Mouse (Mus musculus) limb, embryonic 14.5 days (tissue): ENCODE results near the gene Coro7. TPM values are rescaled to one million over a fixed set of nuclear protein-coding genes. Genes with fewer than 3 reads are reported as not detected.

Experiments used
- ATAC-seq: fragments of 200-750 bp; cut with Nextera tagmentation; 2 replicates; pipeline ENCODE4 v1.8.0; 2017; ENCODE audit warnings: low read depth, moderate number of reproducible peaks, moderate TSS enrichment; ENCODE audit not compliant: low FRiP score
- DNase-seq: peaks from one replicate; pipeline ENCODE4 v3.0.0-alpha.2; 2015; ENCODE audit warnings: low spot score
- H3K27ac ChIP-seq: fragments of 300-500 bp; sonication (generic); replicated peaks from 2 replicates; pipeline ENCODE4 v1.5.1; 2014; ENCODE audit warnings: low read depth, mild to moderate bottlenecking, low read length, moderate library complexity, mixed read lengths
- H3K27me3 ChIP-seq: fragments of 300-500 bp; sonication (generic); 2 replicates; pipeline ENCODE4 v1.6.1; 2014; ENCODE audit warnings: low read length, mixed read lengths; ENCODE audit not compliant: control insufficient read depth, insufficient read depth
- H3K36me3 ChIP-seq: fragments of 300-500 bp; sonication (generic); 2 replicates; pipeline ENCODE4 v1.6.1; 2014; ENCODE audit warnings: mild to moderate bottlenecking, low read length, moderate library complexity, mixed read lengths; ENCODE audit not compliant: control insufficient read depth, insufficient read depth
- H3K4me1 ChIP-seq: fragments of 300-500 bp; sonication (generic); 2 replicates; pipeline ENCODE4 v1.6.1; 2014; ENCODE audit warnings: antibody characterized with exemption, low read length, mixed read lengths; ENCODE audit not compliant: control insufficient read depth, insufficient read depth
- H3K4me2 ChIP-seq: fragments of 300-500 bp; sonication (generic); replicated peaks from 2 replicates; pipeline ENCODE4 v1.6.1; 2014; ENCODE audit warnings: low read depth, mild to moderate bottlenecking, low read length, moderate library complexity; ENCODE audit not compliant: severe bottlenecking
- H3K4me3 ChIP-seq: fragments of 300-500 bp; sonication (generic); replicated peaks from 2 replicates; pipeline ENCODE4 v1.5.1; 2014; ENCODE audit warnings: low read length
- H3K9ac ChIP-seq: fragments of 300-500 bp; sonication (generic); 2 replicates; pipeline ENCODE4 v1.6.1; 2014; ENCODE audit warnings: mild to moderate bottlenecking, low read depth, low read length, moderate library complexity; ENCODE audit not compliant: severe bottlenecking
- H3K9me3 ChIP-seq: fragments of 300-500 bp; sonication (generic); 2 replicates; pipeline ENCODE4 v1.6.1; 2016; ENCODE audit warnings: low read length; ENCODE audit not compliant: control insufficient read depth
- POLR2A ChIP-seq: fragments of 200-500 bp; IDR thresholded peaks from 2 replicates; pipeline ENCODE4 v1.8.0; 2012; ENCODE audit warnings: inconsistent platforms, mild to moderate bottlenecking, moderate library complexity, borderline replicate concordance; ENCODE audit not compliant: insufficient read depth, insufficient read length; ENCODE audit errors: extremely low read depth
- WGBS: fragments of 180-500 bp; shearing (Covaris S2); extraction: QIAGEN DNeasy Blood & Tissue Kit; methylation state at CpG from one replicate; pipeline ENCODE4 v1.1.7; 2014; 5-methylcytosine and 5-hydroxymethylcytosine counted together
- polyA plus RNA-seq, 2 experiments: library from polyadenylated mRNA; depleted of rRNA in 1 of 2; stranded (reverse) in 1 of 2; unstranded in 1 of 2; fragments of >200 nt; fragmentation: Nextera tagmentation in 1 of 2; extraction: Ambion mirVana in 1 of 2; gene quantifications; 2 replicates each; pipeline versions ENCODE4 v1.2.1 to v1.2.3; 2012 to 2014

Gene Coro7
- polyA plus RNA-seq, 2 experiments, result 15.0 to 40.8 TPM

DNA sequence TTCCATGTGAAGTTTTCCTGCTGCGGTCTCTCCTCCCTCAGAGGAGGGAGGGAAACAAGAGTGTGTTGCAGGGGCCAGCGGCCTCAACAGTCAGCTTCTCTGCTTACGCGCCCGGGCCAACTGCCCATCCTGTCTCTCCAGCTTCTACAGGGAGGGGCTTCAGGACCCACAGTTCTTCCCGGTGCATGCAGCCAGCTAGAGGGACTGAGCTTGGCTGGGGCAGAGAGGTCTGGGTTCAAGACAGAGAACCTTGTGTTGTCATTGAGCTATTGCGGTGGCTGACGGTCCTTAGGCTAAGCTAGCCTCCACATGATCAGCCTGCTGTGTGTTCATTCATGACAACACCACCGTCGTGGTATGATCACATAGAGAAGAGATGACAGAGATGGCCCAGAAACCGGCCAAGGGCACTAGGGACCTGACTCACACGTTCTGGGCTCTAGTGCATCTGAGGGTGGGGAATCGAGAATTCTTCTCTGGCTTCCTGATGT, 31.9 kb downstream of the Coro7 start:
- Histone ChIP-seq H3K4me2 (no peak overlapping the region), H3K9me3 (no peaks in the 10 kb centered on the region), H3K27ac (peak overlapping the region; percentile 35; the same call in 1 of the 2 replicates), H3K27me3 (no peaks in the 10 kb centered on the region), H3K4me3 (no peak overlapping the region), H3K4me1 (peaks cover 76% of the 10 kb centered on the region), H3K36me3 (peaks cover 77% of the 10 kb centered on the region), H3K9ac (no peak overlapping the region)
- WGBS, result 67% methylated on average over 13 of the region's 13 CpGs
- TF ChIP-seq POLR2A, result no peak
- ATAC-seq (peak; percentile 28; the same call in 1 of the 2 replicates), DNase-seq (peak; percentile 60)

DNA sequence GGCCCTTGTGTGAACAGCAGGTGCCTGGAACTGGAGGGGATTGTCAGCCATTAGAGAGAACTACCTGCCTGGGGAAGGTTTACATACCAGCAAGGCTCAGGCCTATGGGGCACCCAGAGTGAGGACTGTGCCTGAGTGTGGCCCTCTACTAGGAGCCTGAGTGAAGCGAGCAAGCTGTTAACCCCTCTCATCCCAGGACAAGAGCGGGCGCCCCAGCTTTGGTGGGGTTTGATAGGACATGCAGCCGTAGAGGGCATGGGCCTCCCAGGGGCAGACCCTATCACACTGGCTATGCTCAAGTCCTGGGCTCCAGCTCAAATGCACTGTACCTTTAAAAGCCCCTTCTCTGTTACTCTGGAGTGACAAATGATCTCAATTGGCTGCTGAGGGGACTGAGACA, 32.7 kb downstream of the Coro7 start:
- Histone ChIP-seq H3K9ac (no peak overlapping the region), H3K4me3 (no peak overlapping the region), H3K4me1 (peaks cover 76% of the 10 kb centered on the region), H3K9me3 (no peaks in the 10 kb centered on the region), H3K4me2 (peak overlapping the region; percentile 16; the same call in 1 of the 2 replicates), H3K27me3 (no peaks in the 10 kb centered on the region), H3K27ac (peak overlapping the region; percentile 35), H3K36me3 (peaks cover 70% of the 10 kb centered on the region)
- ATAC-seq, result no peak
- 70% methylated on average over 4 of the region's 4 CpGs for WGBS
- no peak for DNase-seq
- no peak for TF ChIP-seq POLR2A

DNA sequence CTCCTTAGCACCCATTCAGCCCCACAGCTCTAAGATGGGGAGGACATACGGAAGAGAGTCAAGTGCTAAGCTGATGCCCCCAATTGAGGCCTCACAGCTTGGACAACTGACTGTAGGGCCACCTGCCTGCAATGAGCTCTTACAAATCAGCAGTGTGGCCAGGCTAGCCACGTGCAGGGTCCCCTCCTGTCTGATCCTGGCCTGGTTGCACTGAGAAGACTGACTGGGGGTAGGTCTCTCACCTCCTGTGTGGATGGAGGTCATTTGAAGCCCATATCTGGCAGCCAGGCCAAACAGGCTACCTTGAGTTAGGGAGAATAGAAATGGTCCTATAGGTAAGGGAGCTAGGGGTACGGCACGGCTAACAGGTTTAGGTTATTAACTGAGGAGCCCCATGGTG, 33.7 kb downstream of the Coro7 start:
- Histone ChIP-seq H3K27ac (0 out of 2 replicates have a peak overlapping the region, but pooled peaks have one; percentile 28), H3K36me3 (peaks cover 66% of the 10 kb centered on the region)

DNA sequence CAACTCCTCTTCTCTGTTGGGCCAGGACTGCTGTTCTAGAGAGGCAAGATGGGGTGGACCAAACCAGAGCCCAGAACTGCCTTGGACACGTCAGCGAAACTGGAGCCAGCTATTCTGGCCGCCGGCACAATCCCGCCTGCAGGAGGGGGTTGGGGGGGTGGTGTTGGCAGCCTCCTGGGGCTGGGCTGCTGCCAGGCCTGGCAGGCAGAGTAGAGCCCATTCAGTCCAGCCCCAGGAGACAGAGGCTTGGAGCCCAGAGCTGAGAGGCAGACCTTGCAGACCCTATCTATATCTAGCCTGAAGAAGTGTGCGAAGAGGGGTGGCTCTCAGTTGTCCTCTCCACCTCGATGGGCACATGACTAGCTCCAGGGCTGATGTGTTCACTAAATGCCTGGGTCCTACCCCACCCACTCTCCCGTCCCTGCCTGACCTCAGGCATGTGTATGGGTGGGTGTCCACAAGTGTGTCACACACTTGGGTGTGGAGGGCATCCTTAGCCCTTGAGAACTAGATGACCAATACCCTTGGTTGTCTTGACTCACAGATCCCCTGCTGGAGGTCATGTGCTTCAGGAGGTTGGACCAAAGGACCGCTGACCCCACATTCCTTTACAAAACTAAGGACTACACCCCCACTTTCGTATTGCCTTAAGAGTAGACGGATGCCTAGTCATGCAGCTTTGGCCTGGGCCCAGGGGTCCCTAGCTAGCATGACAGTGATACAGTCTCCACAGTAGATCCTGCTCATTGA, 35.7 kb downstream of the Coro7 start:
- Histone ChIP-seq H3K4me3 (no peak overlapping the region), H3K4me1 (peaks cover 72% of the 10 kb centered on the region), H3K27ac (peak overlapping the region; percentile 76), H3K4me2 (peak overlapping the region; percentile 65), H3K9ac (no peak overlapping the region; the same call in 1 of the 2 replicates), H3K27me3 (no peaks in the 10 kb centered on the region), H3K9me3 (no peaks in the 10 kb centered on the region), H3K36me3 (peaks cover 45% of the 10 kb centered on the region)
- ATAC-seq (no peak), DNase-seq (peak; percentile 43)
- no peak for TF ChIP-seq POLR2A
- 54% methylated on average over 11 of the region's 11 CpGs for WGBS

More for the DNA sequence above, 33.7 kb downstream of the Coro7 start:
- WGBS, result 78% methylated on average over 4 of the region's 4 CpGs
- no peak for TF ChIP-seq POLR2A
- Histone ChIP-seq H3K4me3 (no peak overlapping the region), H3K9ac (no peak overlapping the region), H3K4me1 (peaks cover 76% of the 10 kb centered on the region), H3K27me3 (no peaks in the 10 kb centered on the region), H3K4me2 (no peak overlapping the region), H3K9me3 (no peaks in the 10 kb centered on the region)
- no peak for DNase-seq
- ATAC-seq, result no peak

DNA sequence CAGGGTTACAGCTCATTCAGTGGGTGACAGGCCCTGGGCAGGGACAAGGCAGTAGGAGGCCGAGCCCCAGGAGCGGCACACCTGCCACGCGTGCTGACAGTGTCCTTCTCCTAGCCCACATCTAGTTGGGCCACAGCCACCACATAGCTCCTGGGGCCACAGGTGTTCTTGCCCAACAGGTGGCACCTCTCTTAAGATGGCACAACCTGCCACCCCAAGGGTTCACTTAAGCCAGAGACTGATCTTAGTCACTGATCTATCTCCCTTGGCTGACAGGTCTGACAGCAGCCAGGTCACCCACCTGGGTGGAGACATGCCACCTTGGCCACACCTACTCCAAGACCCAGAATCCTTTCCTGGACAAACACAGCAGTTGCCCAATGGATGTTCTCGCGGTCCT, 36.6 kb downstream of the Coro7 start:
- no peak for TF ChIP-seq POLR2A
- peak overlapping the region; percentile 76 for H3K27ac ChIP-seq
- H3K4me1 ChIP-seq, result peaks cover 68% of the 10 kb centered on the region
- peaks cover 36% of the 10 kb centered on the region for H3K36me3 ChIP-seq
- H3K9me3 ChIP-seq, result no peaks in the 10 kb centered on the region
- H3K9ac ChIP-seq, result peak overlapping the region; percentile 49
- ATAC-seq (no peak), DNase-seq (no peak)
- WGBS, result 69% methylated on average over 6 of the region's 6 CpGs
- no peaks in the 10 kb centered on the region for H3K27me3 ChIP-seq
- peak overlapping the region; percentile 65 for H3K4me2 ChIP-seq
- peak overlapping the region; percentile 76 for H3K4me3 ChIP-seq
